Mouse (Mus musculus): Measurements from ENCODE around the gene Plekha8. TPM values are rescaled to one million over a fixed set of nuclear protein-coding genes. Genes with fewer than 3 reads are reported as not detected.

The Plekha8 gene
- polyA plus RNA-seq, 1 experiment from 2014 or later: 10.1 TPM

DNA sequence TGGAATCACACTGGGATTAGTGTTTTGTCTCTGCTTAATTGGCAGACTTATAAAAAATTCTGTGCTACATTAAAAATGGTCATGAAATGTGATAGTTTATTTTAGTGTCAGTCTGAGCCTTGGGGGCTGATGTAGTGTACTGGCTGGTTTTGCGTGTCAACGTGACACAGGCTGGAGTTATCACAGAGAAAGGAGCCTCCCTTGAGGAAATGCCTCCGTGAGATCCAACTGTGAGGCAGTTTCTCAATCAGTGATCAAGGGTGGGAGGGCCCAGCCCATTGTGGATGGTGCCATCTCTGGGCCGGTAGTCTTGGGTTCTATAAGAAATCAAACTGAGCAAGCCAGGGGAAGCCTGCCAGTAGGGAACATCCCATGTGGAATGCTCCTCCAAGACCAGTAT is 11.3 kb downstream of the Plekha8 start:
- no peak for DNase-seq (ENCODE audit: low spot score)
- Histone ChIP-seq H3K36me3 (ENCODE audit: control insufficient read depth, insufficient read depth, low read length) (no peaks in the 10 kb centered on the region), H3K27ac (replicated peaks; ENCODE audit: low read depth, low read length) (no peak overlapping the region), H3K9ac (ENCODE audit: low read depth, low read length) (no peak overlapping the region), H3K27me3 (replicated peaks; ENCODE audit: control insufficient read depth, insufficient read depth, low read length) (no peaks in the 10 kb centered on the region), H3K9me3 (ENCODE audit: control insufficient read depth, low read length) (0 out of 2 replicates have a peak, but pooled peaks cover 5% of the 10 kb centered on the region), H3K4me3 (ENCODE audit: low read depth, low read length) (no peak overlapping the region), H3K4me1 (ENCODE audit: control insufficient read depth, insufficient read depth, low read length) (no peaks in the 10 kb centered on the region), H3K4me2 (ENCODE audit: low read depth, low read length) (no peak overlapping the region)
- no peak for ATAC-seq (ENCODE audit: low read depth)
- WGBS: 61% methylated on average over 4 of the region's 4 CpGs

DNA sequence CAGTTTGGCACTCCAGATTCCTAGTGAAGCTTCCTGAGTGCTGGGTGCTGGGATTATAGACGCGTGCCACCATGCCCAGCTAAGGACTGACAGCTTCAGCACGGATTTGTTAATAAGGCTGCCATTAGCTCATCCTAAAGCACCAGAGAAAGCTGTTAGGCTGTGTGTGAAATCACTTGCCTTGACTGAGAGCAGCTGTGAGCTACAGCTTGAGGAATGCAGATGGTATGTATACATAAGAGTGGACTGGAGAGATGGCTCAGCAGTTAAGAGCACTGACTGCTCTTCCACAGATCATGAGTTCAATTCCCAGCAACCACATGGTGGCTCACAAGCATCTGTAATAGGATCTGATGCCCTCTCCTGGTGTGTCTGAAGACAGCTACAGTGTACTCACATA is 22.5 kb downstream of the Plekha8 start:
- no peak overlapping the region for H3K9ac ChIP-seq (ENCODE audit: low read depth, low read length)
- DNase-seq (ENCODE audit: low spot score) (no peak), ATAC-seq (ENCODE audit: low read depth) (no peak)
- peaks cover 26% of the 10 kb centered on the region for H3K36me3 ChIP-seq (ENCODE audit: control insufficient read depth, insufficient read depth, low read length)
- no peak overlapping the region for H3K4me3 ChIP-seq (ENCODE audit: low read depth, low read length)
- no peaks in the 10 kb centered on the region for H3K27me3 ChIP-seq (replicated peaks; ENCODE audit: control insufficient read depth, insufficient read depth, low read length)
- no peak overlapping the region for H3K4me2 ChIP-seq (ENCODE audit: low read depth, low read length)
- 72% methylated on average over 3 of the region's 3 CpGs for WGBS
- no peaks in the 10 kb centered on the region for H3K9me3 ChIP-seq (ENCODE audit: control insufficient read depth, low read length)
- no peaks in the 10 kb centered on the region for H3K4me1 ChIP-seq (ENCODE audit: control insufficient read depth, insufficient read depth, low read length)
- H3K27ac ChIP-seq (replicated peaks; ENCODE audit: low read depth, low read length): no peak overlapping the region

DNA sequence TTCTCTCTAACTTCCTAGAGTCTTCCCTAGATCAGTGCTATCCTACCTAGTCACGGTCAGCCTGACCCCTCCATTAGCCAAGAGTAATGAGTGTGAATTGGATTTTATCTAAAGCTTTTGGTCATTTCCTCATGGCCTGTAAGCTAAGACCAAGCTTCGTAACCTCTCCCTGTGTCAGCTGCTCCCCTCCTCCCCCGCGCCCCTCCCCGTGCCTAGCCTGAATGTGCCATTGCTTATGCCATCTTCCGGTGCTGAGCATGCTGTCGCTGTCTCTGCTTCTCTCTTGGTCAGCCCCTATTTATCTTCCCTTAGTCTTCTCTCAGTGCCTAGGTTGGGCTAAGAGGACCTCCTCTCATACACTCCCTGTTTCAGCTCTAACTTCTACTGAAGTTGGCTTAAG is 24.6 kb downstream of the Plekha8 start:
- no peaks in the 10 kb centered on the region for H3K4me1 ChIP-seq (ENCODE audit: control insufficient read depth, insufficient read depth, low read length)
- H3K9ac ChIP-seq (ENCODE audit: low read depth, low read length): no peak overlapping the region
- H3K27ac ChIP-seq (replicated peaks; ENCODE audit: low read depth, low read length): no peak overlapping the region
- H3K27me3 ChIP-seq (replicated peaks; ENCODE audit: control insufficient read depth, insufficient read depth, low read length): no peaks in the 10 kb centered on the region
- H3K4me3 ChIP-seq (ENCODE audit: low read depth, low read length): no peak overlapping the region
- H3K4me2 ChIP-seq (ENCODE audit: low read depth, low read length): no peak overlapping the region
- no peak for ATAC-seq (ENCODE audit: low read depth)
- no peaks in the 10 kb centered on the region for H3K9me3 ChIP-seq (ENCODE audit: control insufficient read depth, low read length)
- peaks cover 44% of the 10 kb centered on the region for H3K36me3 ChIP-seq (ENCODE audit: control insufficient read depth, insufficient read depth, low read length)
- no peak for DNase-seq (ENCODE audit: low spot score)
- WGBS: 91% methylated on average over 7 of the region's 7 CpGs

DNA sequence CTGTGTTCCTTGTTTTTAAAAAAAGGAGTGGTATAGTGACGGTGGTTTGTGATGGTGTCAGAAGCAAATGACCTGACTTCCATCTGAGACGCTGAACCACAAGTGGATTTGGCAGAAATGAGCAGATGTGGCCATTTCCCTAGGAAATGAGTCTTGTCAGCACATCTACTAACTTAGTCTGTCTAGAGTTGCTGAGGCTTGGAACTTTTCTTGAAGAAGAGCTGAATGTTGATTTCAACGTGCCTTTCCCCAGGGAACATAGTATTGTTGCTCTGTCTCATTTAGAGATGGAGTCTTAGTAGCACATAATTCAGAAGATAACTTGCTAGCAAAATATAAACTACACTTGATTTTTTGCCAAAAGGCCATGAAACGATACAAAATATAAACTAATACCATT is 25.4 kb downstream of the Plekha8 start:
- ATAC-seq (ENCODE audit: low read depth) (no peak), DNase-seq (ENCODE audit: low spot score) (peak; percentile 9)
- no peak overlapping the region for H3K4me3 ChIP-seq (ENCODE audit: low read depth, low read length)
- H3K9ac ChIP-seq (ENCODE audit: low read depth, low read length): no peak overlapping the region
- H3K27me3 ChIP-seq (replicated peaks; ENCODE audit: control insufficient read depth, insufficient read depth, low read length): no peaks in the 10 kb centered on the region
- H3K27ac ChIP-seq (replicated peaks; ENCODE audit: low read depth, low read length): no peak overlapping the region
- H3K9me3 ChIP-seq (ENCODE audit: control insufficient read depth, low read length): no peaks in the 10 kb centered on the region
- H3K4me1 ChIP-seq (ENCODE audit: control insufficient read depth, insufficient read depth, low read length): no peaks in the 10 kb centered on the region
- no peak overlapping the region for H3K4me2 ChIP-seq (ENCODE audit: low read depth, low read length)
- H3K36me3 ChIP-seq (ENCODE audit: control insufficient read depth, insufficient read depth, low read length): peaks cover 45% of the 10 kb centered on the region
- 65% methylated on average over 4 of the region's 4 CpGs for WGBS

DNA sequence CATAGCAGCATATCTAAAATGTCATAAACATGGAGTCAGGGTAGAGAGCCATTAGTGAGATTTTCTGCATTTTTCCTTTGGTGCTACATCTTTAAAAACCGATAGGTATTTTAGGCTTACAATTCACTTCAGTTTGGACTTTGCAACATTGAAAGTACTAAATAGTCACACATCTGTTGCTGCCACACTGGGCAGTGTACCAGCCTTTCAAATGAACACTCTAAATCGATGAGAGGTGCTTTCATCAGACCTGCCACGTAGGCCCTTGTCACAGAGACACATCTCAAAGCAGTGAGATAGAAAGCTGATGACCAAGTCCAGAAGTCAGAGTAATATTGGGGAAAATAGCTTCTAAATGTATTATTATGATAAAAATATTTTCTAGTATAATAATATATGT is 33.5 kb downstream of the Plekha8 start:
- no peak overlapping the region for H3K9ac ChIP-seq (ENCODE audit: low read depth, low read length)
- H3K36me3 ChIP-seq (ENCODE audit: control insufficient read depth, insufficient read depth, low read length): peaks cover 69% of the 10 kb centered on the region
- ATAC-seq (ENCODE audit: low read depth): no peak
- no peaks in the 10 kb centered on the region for H3K9me3 ChIP-seq (ENCODE audit: control insufficient read depth, low read length)
- DNase-seq (ENCODE audit: low spot score): no peak
- WGBS: 90% methylated on average over 3 of the region's 3 CpGs
- H3K4me1 ChIP-seq (ENCODE audit: control insufficient read depth, insufficient read depth, low read length): no peaks in the 10 kb centered on the region
- H3K4me2 ChIP-seq (ENCODE audit: low read depth, low read length): no peak overlapping the region
- no peak overlapping the region for H3K27ac ChIP-seq (replicated peaks; ENCODE audit: low read depth, low read length)
- H3K27me3 ChIP-seq (replicated peaks; ENCODE audit: control insufficient read depth, insufficient read depth, low read length): no peaks in the 10 kb centered on the region
- H3K4me3 ChIP-seq (ENCODE audit: low read depth, low read length): no peak overlapping the region

DNA sequence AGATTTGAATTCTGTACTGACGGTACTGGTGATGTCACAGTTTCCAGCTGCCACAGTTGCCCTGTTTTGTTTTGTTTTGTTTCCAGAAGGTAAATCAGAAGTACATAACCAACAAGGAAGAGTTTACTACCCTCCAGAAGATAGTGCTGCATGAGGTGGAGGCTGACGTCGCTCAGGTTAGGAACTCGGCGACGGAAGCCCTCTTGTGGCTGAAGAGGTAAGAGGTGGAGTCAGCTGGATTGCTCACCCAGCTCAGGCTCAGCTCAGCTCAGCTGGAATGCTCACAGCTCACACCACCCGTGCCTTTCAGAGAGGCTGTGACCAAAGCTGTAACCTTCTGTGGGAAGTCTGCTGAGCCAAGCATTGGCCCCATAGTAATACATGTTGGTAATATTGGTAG is 34.8 kb downstream of the Plekha8 start:
- Histone ChIP-seq H3K9ac (ENCODE audit: low read depth, low read length) (no peak overlapping the region), H3K4me2 (ENCODE audit: low read depth, low read length) (no peak overlapping the region), H3K4me1 (ENCODE audit: control insufficient read depth, insufficient read depth, low read length) (no peaks in the 10 kb centered on the region), H3K27me3 (replicated peaks; ENCODE audit: control insufficient read depth, insufficient read depth, low read length) (no peaks in the 10 kb centered on the region), H3K9me3 (ENCODE audit: control insufficient read depth, low read length) (no peaks in the 10 kb centered on the region), H3K4me3 (ENCODE audit: low read depth, low read length) (no peak overlapping the region), H3K36me3 (ENCODE audit: control insufficient read depth, insufficient read depth, low read length) (peaks cover 61% of the 10 kb centered on the region), H3K27ac (replicated peaks; ENCODE audit: low read depth, low read length) (no peak overlapping the region)
- 27% methylated on average over 7 of the region's 7 CpGs for whole genome bisulfite sequencing
- peak; percentile 22 for DNase-seq (ENCODE audit: low spot score)
- no peak for ATAC-seq (ENCODE audit: low read depth)

DNA sequence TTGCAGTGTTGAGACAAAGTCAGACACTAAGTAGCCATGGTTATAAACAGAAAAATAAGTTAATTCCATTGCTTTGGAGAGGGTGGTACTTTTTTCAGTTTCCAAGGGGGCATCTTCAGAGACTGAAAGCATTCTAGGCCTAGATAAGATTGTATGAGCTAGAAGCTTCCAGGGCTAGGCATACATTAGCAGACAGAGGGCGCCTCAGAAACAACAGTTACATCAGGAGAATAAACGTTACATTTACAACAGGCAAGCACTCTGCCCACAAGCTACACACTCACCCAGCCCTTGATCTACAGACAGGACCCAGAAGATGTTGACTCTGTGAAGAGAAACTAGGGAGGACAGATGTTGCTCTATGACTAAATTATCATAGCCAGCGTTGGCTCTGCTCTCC is 36.6 kb downstream of the Plekha8 start:
- no peak for ATAC-seq (ENCODE audit: low read depth)
- Histone ChIP-seq H3K4me2 (ENCODE audit: low read depth, low read length) (no peak overlapping the region), H3K9ac (ENCODE audit: low read depth, low read length) (no peak overlapping the region), H3K4me1 (ENCODE audit: control insufficient read depth, insufficient read depth, low read length) (no peaks in the 10 kb centered on the region), H3K9me3 (ENCODE audit: control insufficient read depth, low read length) (no peaks in the 10 kb centered on the region), H3K27me3 (replicated peaks; ENCODE audit: control insufficient read depth, insufficient read depth, low read length) (no peaks in the 10 kb centered on the region), H3K4me3 (ENCODE audit: low read depth, low read length) (no peak overlapping the region), H3K27ac (replicated peaks; ENCODE audit: low read depth, low read length) (no peak overlapping the region), H3K36me3 (ENCODE audit: control insufficient read depth, insufficient read depth, low read length) (peaks cover 51% of the 10 kb centered on the region)
- WGBS: 52% methylated on average over 3 of the region's 3 CpGs
- peak; percentile 38 for DNase-seq (ENCODE audit: low spot score)

DNA sequence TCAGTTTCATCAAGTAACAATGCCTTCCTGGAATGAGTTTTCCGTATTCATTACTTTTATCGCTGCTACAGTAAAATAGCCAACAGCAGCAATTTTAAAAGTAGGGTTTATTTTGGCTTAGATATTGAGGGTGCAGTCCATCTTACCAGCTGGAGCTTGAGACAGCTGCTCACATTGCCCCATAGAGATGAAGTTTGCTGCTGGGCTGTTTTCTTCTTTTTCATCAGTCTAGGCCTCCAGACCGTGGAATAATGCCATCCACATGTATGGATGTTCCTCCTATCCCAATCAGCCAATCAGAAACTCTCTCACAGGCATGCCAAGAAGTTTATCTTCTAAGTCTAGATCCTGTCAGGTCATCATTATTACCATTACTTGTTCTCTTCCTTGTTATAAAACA is 45.0 kb downstream of the Plekha8 start:
- no peak overlapping the region for H3K9ac ChIP-seq (ENCODE audit: low read depth, low read length)
- no peaks in the 10 kb centered on the region for H3K4me1 ChIP-seq (ENCODE audit: control insufficient read depth, insufficient read depth, low read length)
- H3K27ac ChIP-seq (replicated peaks; ENCODE audit: low read depth, low read length): no peak overlapping the region
- no peaks in the 10 kb centered on the region for H3K27me3 ChIP-seq (replicated peaks; ENCODE audit: control insufficient read depth, insufficient read depth, low read length)
- WGBS: 84% methylated on average over 3 of the region's 3 CpGs
- H3K36me3 ChIP-seq (ENCODE audit: control insufficient read depth, insufficient read depth, low read length): peaks cover 22% of the 10 kb centered on the region
- H3K4me3 ChIP-seq (ENCODE audit: low read depth, low read length): no peak overlapping the region
- no peaks in the 10 kb centered on the region for H3K9me3 ChIP-seq (ENCODE audit: control insufficient read depth, low read length)
- no peak overlapping the region for H3K4me2 ChIP-seq (ENCODE audit: low read depth, low read length)
- no peak for DNase-seq (ENCODE audit: low spot score)
- no peak for ATAC-seq (ENCODE audit: low read depth)

DNA sequence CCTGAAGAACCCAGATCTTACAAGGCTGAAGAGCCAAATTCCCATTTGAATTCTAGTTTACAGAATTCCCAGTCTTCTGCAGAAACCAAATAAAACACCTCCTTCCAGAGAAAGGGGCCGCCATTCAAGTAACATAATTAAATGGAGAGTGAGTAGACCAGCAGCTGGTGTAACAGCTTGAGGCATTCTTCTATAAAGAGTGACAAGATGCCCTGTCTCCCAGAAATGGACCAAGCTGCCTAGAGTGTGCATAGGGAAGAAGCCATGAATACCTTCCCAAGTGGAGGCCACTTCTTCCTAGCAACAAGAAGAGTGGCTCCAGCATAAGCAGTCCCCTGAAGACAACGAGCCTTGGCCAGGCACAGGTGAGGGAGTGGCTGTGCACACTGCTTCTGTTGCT is 47.0 kb downstream of the Plekha8 start:
- Histone ChIP-seq H3K27me3 (replicated peaks; ENCODE audit: control insufficient read depth, insufficient read depth, low read length) (no peaks in the 10 kb centered on the region), H3K4me3 (ENCODE audit: low read depth, low read length) (no peak overlapping the region), H3K9ac (ENCODE audit: low read depth, low read length) (no peak overlapping the region), H3K4me1 (ENCODE audit: control insufficient read depth, insufficient read depth, low read length) (no peaks in the 10 kb centered on the region), H3K9me3 (ENCODE audit: control insufficient read depth, low read length) (no peaks in the 10 kb centered on the region), H3K36me3 (ENCODE audit: control insufficient read depth, insufficient read depth, low read length) (peaks cover 22% of the 10 kb centered on the region), H3K27ac (replicated peaks; ENCODE audit: low read depth, low read length) (no peak overlapping the region), H3K4me2 (ENCODE audit: low read depth, low read length) (no peak overlapping the region)
- ATAC-seq (ENCODE audit: low read depth) (no peak), DNase-seq (ENCODE audit: low spot score) (no peak)
- WGBS: 84% methylated on average over 2 of the region's 2 CpGs

All from embryonic facial prominence, embryonic 14.5 days (tissue).